Mouse (Mus musculus) heart, postnatal 10 days (tissue): ENCODE measurements around the gene Onecut1. TPM values are rescaled to one million over a fixed set of nuclear protein-coding genes. Genes with fewer than 3 reads are reported as not detected.

Experiments
- DNase-seq, 2 experiments: peaks; one replicate each; pipeline ENCODE4 v3.0.0; 2021
- intact Hi-C: fragments of 180-260 bp; cut with DNase I; formaldehyde crosslinking; loops from one replicate; pipeline ENCODE4 v1.15.1; 2025
- total RNA-seq, 2 experiments: library from RNA; stranded (reverse); gene quantifications; 2 replicates each; pipeline ENCODE4 v1.2.3; 2021

Gene Onecut1
- not detected for total RNA-seq

GRCm38 (mm10) chr9:74861561-74861980 is at the start of gene Onecut1:
Gene Onecut1, plus strand, starts transcription at chr9:74861921.
- peak; percentile 60 to 63 for DNase-seq
- intact Hi-C loops = no loop called here

- DNase-seq = peak in 1 of 2 experiments; percentile 4
- intact Hi-C loops = no loop called here
Measured at GRCm38 (mm10) chr9:74819736-74820511, 41.8 kb upstream of the Onecut1 start.

GRCm38 (mm10) chr9:74825102-74825501 is 36.6 kb upstream of the Onecut1 start:
- intact Hi-C loops = no loop called here
- no peak for DNase-seq

- no peak for DNase-seq
- intact Hi-C loops = no loop called here
Measured at GRCm38 (mm10) chr9:74829206-74829605, 32.5 kb upstream of the Onecut1 start.

DNA sequence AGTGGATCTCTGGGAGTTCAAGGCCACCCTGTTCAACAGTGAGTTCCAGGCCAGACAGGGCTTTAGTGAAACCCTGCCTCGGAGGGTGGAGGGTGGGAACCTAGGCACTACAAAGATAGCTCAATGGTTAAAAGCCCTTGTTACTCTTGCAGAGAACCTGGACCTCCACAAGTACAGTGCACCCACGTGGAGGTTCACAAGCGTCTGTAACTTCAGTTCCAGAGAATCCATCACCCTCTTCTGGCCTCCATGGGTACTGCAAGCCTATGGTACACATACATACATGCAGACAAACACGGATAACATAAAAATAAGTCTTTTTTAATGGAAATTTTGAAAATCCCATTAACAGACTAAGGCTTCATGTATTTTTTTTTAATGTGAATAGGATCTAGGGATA is 18.8 kb upstream of the Onecut1 start:
- intact Hi-C loops = no loop called here
- DNase-seq = no peak

DNA sequence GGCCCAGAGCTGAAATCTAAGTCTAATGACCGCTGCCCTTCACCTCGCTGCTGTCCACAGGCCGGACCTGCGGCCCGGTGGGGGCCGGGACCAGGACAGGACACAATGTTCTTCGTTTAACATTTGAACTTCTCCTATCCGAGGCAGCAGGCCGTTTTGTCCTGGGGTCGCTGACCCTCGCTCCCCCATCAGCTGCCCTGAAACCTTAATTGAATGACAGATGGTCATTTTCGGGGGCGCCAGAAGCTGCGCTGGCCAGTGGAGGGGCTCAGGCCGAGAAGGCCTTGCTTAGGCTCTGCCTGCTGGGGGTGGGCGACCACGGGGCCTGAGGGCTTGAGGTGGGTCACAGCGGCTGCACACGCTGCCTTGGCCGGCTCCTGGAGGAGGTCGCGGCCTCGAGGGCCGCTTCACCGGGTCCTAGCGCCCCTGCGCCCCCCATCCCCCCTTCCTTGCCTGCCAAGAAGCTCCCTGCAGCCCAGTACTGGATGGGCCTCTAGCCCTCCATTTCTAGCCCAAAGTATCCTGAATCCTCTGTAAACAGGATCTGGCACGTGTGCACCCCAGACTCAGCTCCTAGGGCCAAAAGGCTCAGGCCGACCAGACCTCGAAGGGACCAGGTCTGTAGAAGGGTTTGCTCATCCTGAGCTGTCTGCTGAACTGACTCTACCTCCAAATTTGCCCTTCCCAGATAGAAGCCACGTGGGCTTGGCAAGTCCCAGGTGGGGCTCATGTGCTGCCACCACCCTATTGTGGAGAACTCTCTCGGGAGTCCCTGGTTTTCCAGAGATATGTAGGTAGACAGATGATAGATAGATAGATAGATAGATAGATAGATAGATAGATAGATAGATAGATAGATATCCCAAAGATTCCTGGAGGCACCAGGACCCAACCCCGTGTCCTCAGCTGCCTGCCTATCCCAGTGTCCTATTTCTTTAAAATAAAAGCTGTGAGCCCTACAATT is 14.6 kb upstream of the Onecut1 start:
- no peak for DNase-seq
- intact Hi-C loops = no loop called here

DNA sequence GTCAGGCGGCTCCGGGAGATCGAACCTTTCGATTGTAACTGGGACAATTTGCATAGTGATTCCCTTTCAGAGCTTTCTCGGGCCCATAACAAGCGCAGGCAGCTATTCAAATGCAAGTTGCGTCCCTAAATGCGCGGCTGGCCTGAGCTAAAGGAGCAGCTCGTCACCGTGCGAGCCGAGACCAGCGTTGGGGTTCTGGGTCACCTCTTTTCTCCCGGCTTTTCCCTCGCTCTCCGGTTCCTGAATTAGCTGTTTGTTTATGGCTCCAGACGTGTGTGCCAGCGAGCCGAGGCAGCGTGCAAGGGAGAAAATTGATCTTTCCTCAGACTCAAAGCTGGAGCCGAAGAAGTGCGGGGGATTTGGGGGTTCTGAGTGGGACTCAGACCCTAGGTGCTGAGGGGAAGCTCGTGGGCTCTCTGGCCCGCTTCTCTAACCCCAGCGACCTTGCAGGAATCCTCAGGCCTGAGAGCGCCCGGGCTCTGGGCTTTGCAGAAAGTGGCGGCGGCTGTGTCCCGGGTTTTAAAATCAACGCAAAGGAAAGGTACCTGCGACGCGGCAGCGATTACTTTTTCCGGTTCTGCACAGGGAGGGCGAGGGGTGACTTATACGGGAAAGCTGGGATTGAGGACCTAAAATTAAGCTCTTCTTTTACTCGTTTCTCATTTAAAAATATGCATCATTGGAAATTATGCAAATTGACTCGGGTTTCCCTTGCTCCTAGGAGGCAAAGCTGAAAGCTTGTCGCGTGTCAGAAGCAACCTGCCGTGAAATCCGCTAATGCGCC is 13.1 kb upstream of the Onecut1 start:
- DNase-seq = peak in 1 of 2 experiments; percentile 15
- intact Hi-C loops = no loop called here

- intact Hi-C loops = no loop called here
- peak in 1 of 2 experiments; percentile 9 for DNase-seq
Measured at GRCm38 (mm10) chr9:74849195-74849978, 12.3 kb upstream of the Onecut1 start.

GRCm38 (mm10) chr9:74849979-74850780 is 11.5 kb upstream of the Onecut1 start:
- DNase-seq = no peak
- intact Hi-C loops = no loop called here

DNA sequence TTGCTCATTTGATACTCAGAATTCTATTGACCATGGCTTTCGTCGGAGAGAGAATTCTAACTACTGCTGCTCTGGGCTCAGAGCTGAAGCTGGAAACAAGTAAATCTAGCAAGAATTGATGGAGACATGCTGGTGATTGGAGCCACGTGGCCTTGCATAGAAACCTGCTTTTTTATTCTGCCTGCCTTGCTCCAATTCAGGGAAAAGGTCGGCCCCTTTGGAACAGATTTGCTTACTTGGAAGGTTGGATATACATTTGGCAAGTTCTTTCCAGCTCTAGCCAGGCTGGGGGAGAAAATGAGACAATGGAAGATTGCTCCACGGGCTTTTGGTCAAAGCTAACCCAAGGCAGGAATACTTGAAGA is 11.0 kb upstream of the Onecut1 start:
- intact Hi-C loops = no loop called here
- no peak for DNase-seq

DNA sequence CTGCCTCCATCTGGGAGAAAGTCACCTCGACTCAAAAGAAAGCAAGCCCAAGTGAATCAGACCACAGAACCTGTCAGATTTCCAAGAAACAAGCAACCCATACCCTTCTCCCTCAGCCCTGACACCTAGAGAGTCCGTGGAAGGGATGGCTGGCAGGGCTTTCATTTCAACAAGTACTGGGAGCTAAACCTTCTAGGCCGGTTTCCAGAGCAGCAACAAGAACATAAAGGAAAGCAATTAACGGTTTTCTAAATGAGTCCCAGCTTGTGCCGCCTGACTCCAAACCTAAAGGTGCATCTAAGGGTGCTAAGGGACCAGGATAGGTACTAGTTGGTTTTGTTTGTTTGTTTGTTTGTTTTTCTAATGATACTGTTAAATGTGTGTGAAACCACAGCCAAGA is 10.1 kb upstream of the Onecut1 start:
- no peak for DNase-seq
- intact Hi-C loops = no loop called here

- intact Hi-C loops = no loop called here
- no peak for DNase-seq
Measured at GRCm38 (mm10) chr9:74852361-74852760, 9.4 kb upstream of the Onecut1 start.

DNA sequence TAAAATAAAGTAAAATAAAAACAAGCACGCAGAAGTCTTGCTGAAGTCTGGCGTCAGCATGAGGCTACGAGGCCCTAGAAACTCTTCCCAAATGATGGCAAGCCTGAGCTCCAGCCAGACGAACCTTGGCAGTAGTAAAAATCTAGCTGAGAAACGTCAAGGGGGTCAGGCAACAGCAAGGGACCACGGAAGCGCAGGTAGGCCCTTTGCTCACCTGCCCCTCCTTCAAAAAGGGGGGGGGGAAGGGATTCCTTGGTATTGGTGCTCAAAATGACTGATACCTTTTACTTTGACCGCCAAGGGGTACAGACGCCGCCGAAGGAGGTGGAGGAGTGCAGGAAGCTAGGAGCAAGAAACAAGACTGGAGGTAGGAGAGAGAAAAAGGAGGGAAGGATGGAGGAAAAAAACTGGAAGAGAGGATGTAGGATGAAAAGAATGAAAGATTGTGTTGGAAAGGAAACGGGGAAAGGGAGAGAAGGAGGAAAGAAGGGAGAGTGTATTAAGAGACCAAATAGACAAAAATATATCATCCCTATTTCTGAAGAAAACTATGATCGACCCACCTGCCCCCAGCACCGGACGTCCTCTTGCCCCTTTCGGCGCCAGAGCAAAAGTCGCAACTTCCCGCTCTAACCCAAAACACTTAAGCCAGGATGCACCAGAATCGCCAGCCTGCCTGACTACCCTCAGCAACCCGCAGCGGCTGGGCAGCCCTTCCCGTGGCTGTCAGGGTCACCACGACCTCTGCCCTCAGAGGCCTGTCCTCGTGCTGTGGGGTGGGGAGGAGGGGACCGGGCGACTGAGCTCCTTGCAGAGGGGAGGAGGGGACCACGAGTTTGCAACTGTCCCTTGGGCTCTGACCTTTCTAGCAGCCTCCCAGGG is 8.3 kb upstream of the Onecut1 start:
- intact Hi-C loops = no loop called here

GRCm38 (mm10) chr9:74854073-74854591 is 7.6 kb upstream of the Onecut1 start:
- no peak for DNase-seq
- intact Hi-C loops = no loop called here

More for the DNA sequence above, 8.3 kb upstream of the Onecut1 start:
- no peak for DNase-seq

- intact Hi-C loops = no loop called here
- no peak for DNase-seq
Measured at GRCm38 (mm10) chr9:74855446-74855845, 6.3 kb upstream of the Onecut1 start.

DNA sequence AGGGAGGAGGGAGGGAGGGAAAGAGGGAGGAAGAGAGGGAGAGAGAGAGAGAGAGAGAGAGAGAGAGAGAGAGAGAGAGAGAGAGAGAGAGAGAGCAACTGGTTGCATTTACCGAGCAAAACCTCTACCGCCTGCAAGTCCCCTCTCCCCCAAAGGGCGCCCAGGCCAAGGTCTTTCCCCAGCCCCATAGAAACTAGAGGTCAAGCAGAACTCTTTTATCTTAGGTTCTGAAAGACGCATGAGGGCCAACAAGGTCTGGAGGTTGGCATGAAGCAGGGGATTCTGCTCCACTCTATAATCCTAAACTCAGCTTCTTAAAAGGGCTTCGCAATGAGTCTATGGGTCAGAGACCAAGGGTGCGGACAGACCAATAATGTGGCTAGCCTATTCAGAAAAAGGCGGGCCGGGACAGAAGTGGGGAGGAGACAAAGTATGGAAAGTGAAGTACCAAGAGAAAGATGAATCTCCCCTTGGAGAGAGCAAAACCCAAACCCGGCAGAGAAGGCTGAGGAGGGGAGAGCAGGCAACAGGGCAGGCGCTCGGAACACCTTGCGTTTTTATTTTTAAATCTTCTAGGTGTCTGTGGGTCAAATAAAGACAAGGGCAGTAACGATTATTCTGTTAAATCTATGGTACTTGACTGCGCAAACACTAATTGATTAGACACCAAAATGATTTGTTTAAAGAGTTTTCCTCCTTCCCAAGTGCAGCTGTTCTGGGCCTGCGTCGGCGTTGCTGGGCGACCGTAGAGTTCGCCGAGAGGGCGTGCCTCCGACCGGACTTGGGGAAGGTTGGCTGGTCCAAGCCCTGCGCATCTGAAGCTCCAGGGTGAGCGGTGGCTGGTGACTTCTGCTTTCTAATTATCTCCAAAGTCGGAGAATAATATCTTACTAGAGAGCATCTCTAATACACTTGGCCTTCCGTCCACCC is 4.9 kb upstream of the Onecut1 start:
- DNase-seq = no peak
- intact Hi-C loops = no loop called here

GRCm38 (mm10) chr9:74857508-74857840 is 4.2 kb upstream of the Onecut1 start:
- no peak for DNase-seq

More at GRCm38 (mm10) chr9:74857508-74857840, 4.2 kb upstream of the Onecut1 start:
- intact Hi-C loops = no loop called here
